ENCODE assay signal across 7 mouse cellular contexts in the genomic region with DNA sequence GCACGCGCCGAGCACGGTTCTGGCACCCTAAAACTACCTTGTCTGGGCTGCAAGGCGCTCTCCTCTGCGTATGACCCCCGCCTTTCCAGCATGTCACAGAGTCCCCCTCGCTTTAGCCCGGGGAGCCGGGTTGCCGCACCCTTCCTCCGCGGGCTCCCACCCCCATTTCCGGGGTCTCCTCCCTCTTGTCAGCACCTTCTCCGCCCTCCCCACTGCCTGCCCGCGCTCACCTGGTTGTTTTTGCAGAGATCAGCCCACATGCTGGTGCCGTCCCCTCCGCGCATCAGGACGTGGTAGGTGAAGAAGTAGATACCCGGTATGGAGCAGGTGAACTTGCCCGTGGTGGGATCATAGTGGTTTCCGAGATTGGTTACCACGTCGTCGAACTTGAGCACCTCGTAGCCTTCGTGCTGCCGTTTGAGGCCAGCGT. TPM values are rescaled to one million over a fixed set of nuclear protein-coding genes. Genes with fewer than 3 reads are reported as not detected.
DNase-seq lines count a peak whose midpoint lies in the region; ATAC-seq and TF ChIP-seq lines count a peak whose summit lies in the region.

No protein-coding gene starts in this region.

- no peaks in the 10 kb centered on the region for H3K36me3 ChIP-seq in forebrain, postnatal 0 days (ENCODE audit: insufficient read depth)

- no peak for TF ChIP-seq CTCF in brain, embryonic 14.5 days (IDR thresholded peaks at IDR 0.05; ENCODE audit: borderline replicate concordance, extremely low read depth, insufficient read depth, insufficient read length)
- no peak for TF ChIP-seq CTCF in forebrain, postnatal 0 days (IDR thresholded peaks at IDR 0.05; ENCODE audit: low read depth)

- H3K27me3 ChIP-seq in forebrain, postnatal 0 days (ENCODE audit: insufficient read depth, low read length), result peaks cover 23% of the 10 kb centered on the region

- H3K4me2 ChIP-seq in forebrain, postnatal 0 days (ENCODE audit: low read depth), result peak overlapping the region; percentile 97

- DNase-seq in layer of hippocampus, adult 11-12 months (ENCODE audit: low spot score), result peak; percentile 20
- DNase-seq in layer of hippocampus, adult 18-20 months (ENCODE audit: low spot score in 2 of 2), result no peak
- DNase-seq in brain, embryonic 14.5 days (ENCODE audit: low read depth), result peak; percentile 26
- DNase-seq in forebrain, postnatal 0 days, result peak; percentile 24
- DNase-seq in kidney, postnatal 25 days, result peak; percentile 4 to 46
- peak; percentile 8 to 22 for DNase-seq in natural killer cell, adult 2 months (ENCODE audit: low spot score in 2 of 2)
- DNase-seq in yolk sac, embryonic 10.5 days (ENCODE audit: low spot score), result peak; percentile 1

- 3% methylated on average over 31 of the region's 31 CpGs for WGBS in forebrain, postnatal 0 days

- H3K9ac ChIP-seq in forebrain, postnatal 0 days, result peak overlapping the region; percentile 40

- no peaks in the 10 kb centered on the region for H3K9me3 ChIP-seq in forebrain, postnatal 0 days (ENCODE audit: low read length)

- H3K4me1 ChIP-seq in forebrain, postnatal 0 days (ENCODE audit: insufficient read depth), result 0 out of 2 replicates have a peak, but pooled peaks cover 14% of the 10 kb centered on the region

- peak overlapping the region; percentile 51 for H3K4me3 ChIP-seq in forebrain, postnatal 0 days (ENCODE audit: low read depth, low read length)

- TF ChIP-seq POLR2A in brain, embryonic 14.5 days (IDR thresholded peaks at IDR 0.05; ENCODE audit: borderline replicate concordance, extremely low read depth, insufficient read depth, insufficient read length, poor library complexity, severe bottlenecking), result no peak

- ATAC-seq in forebrain, postnatal 0 days, result peak; percentile 15; the same call in 1 of the 2 replicates

- no peak overlapping the region for H3K27ac ChIP-seq in forebrain, postnatal 0 days (ENCODE audit: low read depth, low read length)

RNA-seq across cellular contexts. Expression of a gene that starts 1.6 kb away (rescaled TPM):
- 100 to 1,000 TPM; 181 to 190 TPM for total RNA-seq in layer of hippocampus, adult 18-20 months (2021)
- 4.1 and 6.1 TPM in 2 replicates for polyA plus RNA-seq in brain, embryonic 14.5 days (2012; rRNA removed)
- total RNA-seq in forebrain, postnatal 0 days (2014; rRNA removed), result 14.6 and 20.7 TPM in 2 replicates
- polyA plus RNA-seq in forebrain, postnatal 0 days (2015; fragmentation: Nextera tagmentation; extraction: Ambion mirVana), result 2.1 and 3.5 TPM in 2 replicates

Comparison
In these comparisons a context has a peak if more than half of its experiments do, and no peak if none do; other contexts are left out.
1. DNase-seq: peak in layer of hippocampus, adult 11-12 months (single experiment), brain, embryonic 14.5 days (single experiment), forebrain, postnatal 0 days (single experiment), kidney, postnatal 25 days (2 of 2), natural killer cell, adult 2 months (2 of 2) and yolk sac, embryonic 10.5 days (single experiment); none in layer of hippocampus, adult 18-20 months (0 of 2).